Mouse (Mus musculus) layer of hippocampus, adult 2 months (tissue): ENCODE results near the gene Ache. TPM values are rescaled to one million over a fixed set of nuclear protein-coding genes. Genes with fewer than 3 reads are reported as not detected.
A peak's percentile ranks its signal among the peaks of the same experiment; 100 is the strongest.

Experiments
- DNase-seq, 2 experiments: peaks; one replicate each; pipeline ENCODE4 v3.0.0; 2022; ENCODE audit warnings: low spot score in 2 of 2
- H3K27ac ChIP-seq: fragments of 200-600 bp; 2 replicates; pipeline ENCODE4 v1.8.1; 2022
- H3K4me3 ChIP-seq: fragments of 200-600 bp; 2 replicates; pipeline ENCODE4 v1.8.1; 2022; ENCODE audit warnings: mild to moderate bottlenecking
- CTCF ChIP-seq: fragments of 200-600 bp; conservative IDR thresholded peaks from 2 replicates; pipeline ENCODE4 v1.8.1; 2022; ENCODE audit warnings: antibody characterized with exemption, mild to moderate bottlenecking, moderate library complexity
- total RNA-seq, 2 experiments: library from RNA; stranded (reverse); gene quantifications; 2 replicates each; pipeline ENCODE4 v1.2.3; 2021

The Ache gene
- total RNA-seq, 2 experiments from 2014 or later, result 58.5 to 62.3 TPM

- no peak for TF ChIP-seq CTCF
Observed at GRCm38 (mm10) chr5:137304165-137304564, 16.8 kb downstream of the Ache start.

GRCm38 (mm10) chr5:137304816-137305215, 17.5 kb downstream of the Ache start:
- H3K27ac ChIP-seq, result peak overlapping the region; percentile 97; the same call in 1 of the 2 replicates
- no peak for DNase-seq
- peak overlapping the region; percentile 97 for H3K4me3 ChIP-seq
- 0 out of 2 replicates have a peak, but pooled peaks have one; percentile 8 for TF ChIP-seq CTCF

More at GRCm38 (mm10) chr5:137304165-137304564, 16.8 kb downstream of the Ache start:
- DNase-seq, result no peak
- Histone ChIP-seq H3K4me3 (no peak overlapping the region), H3K27ac (peak overlapping the region; percentile 97; the same call in 1 of the 2 replicates)

GRCm38 (mm10) chr5:137305822-137306221, 18.5 kb downstream of the Ache start:
- DNase-seq, result no peak
- H3K4me3 ChIP-seq, result peak overlapping the region; percentile 97
- TF ChIP-seq CTCF, result no peak
- H3K27ac ChIP-seq, result peak overlapping the region; percentile 97; the same call in 1 of the 2 replicates

GRCm38 (mm10) chr5:137306439-137307005, 19.2 kb downstream of the Ache start:
- no peak for TF ChIP-seq CTCF
- Histone ChIP-seq H3K4me3 (peak overlapping the region; percentile 97), H3K27ac (peak overlapping the region; percentile 97)
- DNase-seq, result no peak

- peak within 1 kb of the TSS; percentile 97 for H3K4me3 ChIP-seq
- TF ChIP-seq CTCF, result no peak
- peak; percentile 88 to 94 for DNase-seq
- peak within 1 kb of the TSS; percentile 97 for H3K27ac ChIP-seq
Observed at GRCm38 (mm10) chr5:137307071-137307912, 20.0 kb downstream of the Ache start, which contains the start of gene Srrt. Gene Srrt (minus strand): TSS chr5:137307674.

- peak overlapping the region; percentile 97 for H3K4me3 ChIP-seq
- H3K27ac ChIP-seq, result peak overlapping the region; percentile 97
- DNase-seq, result no peak
- TF ChIP-seq CTCF, result peak; percentile 7; the same call in 1 of the 2 replicates
Observed at GRCm38 (mm10) chr5:137308356-137308755, 21.0 kb downstream of the Ache start.

GRCm38 (mm10) chr5:137313466-137314192, 26.3 kb downstream of the Ache start:
- H3K4me3 ChIP-seq, result peak overlapping the region; percentile 50
- H3K27ac ChIP-seq, result peak overlapping the region; percentile 36; the same call in 1 of the 2 replicates
- DNase-seq, result no peak
- no peak for TF ChIP-seq CTCF

- Histone ChIP-seq H3K4me3 (peak within 1 kb of the TSS; percentile 50), H3K27ac (peak within 1 kb of the TSS; percentile 36; the same call in 1 of the 2 replicates)
- DNase-seq, result peak; percentile 53 to 60
- TF ChIP-seq CTCF, result no peak
Observed at GRCm38 (mm10) chr5:137314193-137315083, 27.1 kb downstream of the Ache start, which contains the start of gene Trip6. Gene Trip6 (minus strand): TSS chr5:137314404.

DNA sequence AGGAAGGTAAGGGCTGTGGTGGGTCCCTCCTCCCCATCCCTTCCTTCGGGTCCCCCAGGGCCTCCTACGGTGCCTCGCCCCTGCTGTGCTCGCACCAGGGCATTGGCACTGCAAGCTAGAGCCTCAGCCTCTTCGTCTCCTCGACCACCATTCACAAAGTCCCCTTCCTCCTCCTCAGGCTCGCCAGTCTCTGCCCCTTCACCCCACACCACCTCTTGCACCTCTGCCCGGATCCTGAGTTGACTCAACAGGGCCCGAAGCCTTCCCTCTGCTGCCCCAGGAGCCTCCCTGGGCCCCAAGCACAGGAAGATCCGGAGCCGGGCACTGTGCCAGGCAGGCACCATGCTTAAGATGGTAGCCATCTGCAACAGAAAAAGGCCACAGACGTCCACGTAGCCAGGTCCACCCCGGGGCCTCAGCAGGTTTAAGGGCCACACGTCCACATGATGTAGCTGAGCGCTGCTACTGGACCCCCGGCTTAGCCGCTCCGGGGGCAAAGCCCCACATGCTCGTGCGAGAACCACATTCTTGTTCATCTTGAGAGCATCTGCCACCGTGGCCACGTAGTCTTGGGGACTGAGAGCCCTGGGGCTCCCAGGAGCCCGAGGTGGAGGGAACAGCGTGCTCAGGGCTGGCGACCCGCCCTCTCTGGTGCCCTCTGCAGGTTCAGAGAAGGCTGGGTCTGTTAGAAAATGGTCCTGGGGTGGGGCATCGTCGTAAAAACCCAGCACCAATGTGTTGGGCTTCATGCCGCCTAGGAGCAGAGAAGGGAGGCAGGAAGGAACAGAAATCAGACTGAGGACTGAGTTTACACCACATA, 28.0 kb downstream of the Ache start:
- Histone ChIP-seq H3K4me3 (no peak overlapping the region), H3K27ac (no peak overlapping the region)
- peak; percentile 70 for TF ChIP-seq CTCF
- DNase-seq, result no peak

DNA sequence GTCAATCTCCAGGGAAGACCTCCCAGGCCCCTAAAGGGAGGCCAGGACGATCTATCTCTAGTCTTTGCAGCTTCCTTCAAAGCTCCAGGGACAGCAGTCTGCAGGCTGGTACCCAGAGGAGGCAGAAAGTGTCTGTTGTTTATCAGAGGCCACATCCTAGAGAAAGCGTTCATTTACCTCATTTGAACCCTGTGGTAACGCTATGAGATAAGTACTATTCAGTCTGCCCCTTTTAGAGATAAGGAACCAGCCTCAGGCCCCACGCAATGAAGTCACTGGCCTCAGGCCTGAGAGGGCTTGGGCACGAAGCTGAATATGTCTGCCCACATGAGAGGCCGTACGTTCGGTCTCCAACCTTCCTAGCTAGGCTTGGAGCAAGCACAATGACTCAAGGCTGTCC, 30.0 kb downstream of the Ache start:
- no peak for DNase-seq
- H3K27ac ChIP-seq, result no peak overlapping the region
- no peak overlapping the region for H3K4me3 ChIP-seq

DNA sequence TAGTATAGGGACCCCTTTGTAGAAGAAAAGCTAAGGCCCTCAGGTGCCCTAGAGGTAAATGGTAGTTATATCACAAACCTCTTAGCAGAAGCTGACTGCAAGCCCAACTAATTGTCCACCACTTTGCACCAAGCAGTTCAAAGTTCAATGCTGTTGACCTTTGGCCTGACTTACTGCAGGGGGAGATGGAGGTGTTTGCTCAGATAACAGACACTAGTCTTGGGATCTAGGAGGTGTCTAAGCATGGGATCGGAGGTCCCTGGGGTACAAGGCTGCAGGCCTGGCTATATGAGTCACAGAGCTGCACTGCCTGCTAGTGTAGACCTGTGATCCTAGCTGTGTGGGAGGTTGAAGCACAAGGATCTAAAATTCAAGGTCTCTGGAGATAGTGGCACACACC, 31.3 kb downstream of the Ache start:
- no peak for TF ChIP-seq CTCF
- no peak overlapping the region for H3K27ac ChIP-seq
- no peak for DNase-seq
- no peak overlapping the region for H3K4me3 ChIP-seq

More for the DNA sequence above, 30.0 kb downstream of the Ache start:
- TF ChIP-seq CTCF, result no peak
